In genomic region chr13:45628341-45628740, GRCm38 (mm10) we compare ENCODE assay signal across 25 mouse cellular contexts.
A peak's percentile ranks its signal among the peaks of the same experiment; 100 is the strongest.
DNase-seq lines count a peak whose midpoint lies in the region; ATAC-seq and TF ChIP-seq lines count a peak whose summit lies in the region.
"Had no signal": no experiment of that assay in that cellular context is flagged by ENCODE, and none has a peak within 500 bp of the region (broad histone marks: within the 10 kb centered on the region; RNA-seq: fewer than 3 reads in every experiment).

No protein-coding gene starts in this region.

- intact Hi-C loops in heart, postnatal 36 days (cut with DNase I): no loop called here

- H3K4me3 ChIP-seq in forebrain, postnatal 0 days (ENCODE audit: low read depth, low read length): no peak overlapping the region
- H3K4me3 ChIP-seq in forebrain, embryonic 13.5 days: no peak overlapping the region
- H3K4me3 ChIP-seq in heart, embryonic 10.5 days: no peak overlapping the region
- H3K4me3 ChIP-seq in heart, embryonic 13.5 days: no peak overlapping the region
- H3K4me3 ChIP-seq: embryonic facial prominence, embryonic 12.5 days; embryonic facial prominence, embryonic 15.5 days; forebrain, embryonic 12.5 days; hindbrain, embryonic 12.5 days; hindbrain, embryonic 15.5 days had no signal

- ATAC-seq in forebrain, postnatal 0 days: peak; percentile 38
- no peak for ATAC-seq in forebrain, embryonic 13.5 days
- no peak for ATAC-seq in heart, embryonic 13.5 days (ENCODE audit: extremely low read depth, insufficient number of reproducible peaks, low FRiP score, low TSS enrichment)
- ATAC-seq: activated CD4-positive, CD25-positive, alpha-beta regulatory T cell, adult 4 months; CD4-positive, CD25-positive, alpha-beta regulatory T cell, adult 4 months; intestine, postnatal 0 days had no signal

- H3K36me3 ChIP-seq in forebrain, postnatal 0 days (ENCODE audit: insufficient read depth): no peaks in the 10 kb centered on the region
- no peaks in the 10 kb centered on the region for H3K36me3 ChIP-seq in forebrain, embryonic 13.5 days (ENCODE audit: poor library complexity, severe bottlenecking)
- H3K36me3 ChIP-seq in heart, embryonic 10.5 days: no peaks in the 10 kb centered on the region
- no peaks in the 10 kb centered on the region for H3K36me3 ChIP-seq in heart, embryonic 13.5 days
- H3K36me3 ChIP-seq: embryonic facial prominence, embryonic 12.5 days; embryonic facial prominence, embryonic 15.5 days; forebrain, embryonic 12.5 days; hindbrain, embryonic 12.5 days; hindbrain, embryonic 15.5 days had no signal

- TF ChIP-seq POLR2A in brain, embryonic 14.5 days (IDR thresholded peaks at IDR 0.05; ENCODE audit: borderline replicate concordance, extremely low read depth, insufficient read depth, insufficient read length, poor library complexity, severe bottlenecking): no peak

- no peaks in the 10 kb centered on the region for H3K9me3 ChIP-seq in forebrain, postnatal 0 days (ENCODE audit: low read length)
- no peaks in the 10 kb centered on the region for H3K9me3 ChIP-seq in forebrain, embryonic 13.5 days (replicated peaks)
- no peaks in the 10 kb centered on the region for H3K9me3 ChIP-seq in heart, embryonic 10.5 days
- H3K9me3 ChIP-seq in heart, embryonic 13.5 days: peaks cover 4% of the 10 kb centered on the region; the same call in 1 of the 2 replicates
- H3K9me3 ChIP-seq: embryonic facial prominence, embryonic 12.5 days; embryonic facial prominence, embryonic 15.5 days; forebrain, embryonic 12.5 days; hindbrain, embryonic 12.5 days; hindbrain, embryonic 15.5 days had no signal

- no peak overlapping the region for H3K9ac ChIP-seq in forebrain, postnatal 0 days
- no peak overlapping the region for H3K9ac ChIP-seq in forebrain, embryonic 13.5 days
- H3K9ac ChIP-seq in heart, embryonic 13.5 days: no peak overlapping the region
- H3K9ac ChIP-seq: embryonic facial prominence, embryonic 12.5 days; embryonic facial prominence, embryonic 15.5 days; forebrain, embryonic 12.5 days; hindbrain, embryonic 12.5 days; hindbrain, embryonic 15.5 days had no signal

- 32% methylated on average over 8 of the region's 8 CpGs for WGBS in forebrain, postnatal 0 days
- 38% methylated on average over 8 of the region's 8 CpGs for WGBS in forebrain, embryonic 13.5 days
- 84% methylated on average over 8 of the region's 8 CpGs for WGBS in heart, embryonic 10.5 days
- 78% methylated on average over 8 of the region's 8 CpGs for WGBS in heart, embryonic 13.5 days

- no peak overlapping the region for H3K4me2 ChIP-seq in forebrain, postnatal 0 days (ENCODE audit: low read depth)
- no peak overlapping the region for H3K4me2 ChIP-seq in forebrain, embryonic 13.5 days
- no peak overlapping the region for H3K4me2 ChIP-seq in heart, embryonic 13.5 days
- H3K4me2 ChIP-seq: embryonic facial prominence, embryonic 12.5 days; embryonic facial prominence, embryonic 15.5 days; forebrain, embryonic 12.5 days; hindbrain, embryonic 12.5 days; hindbrain, embryonic 15.5 days had no signal

- no peaks in the 10 kb centered on the region for H3K27me3 ChIP-seq in forebrain, postnatal 0 days (ENCODE audit: insufficient read depth, low read length)
- H3K27me3 ChIP-seq in forebrain, embryonic 13.5 days: no peaks in the 10 kb centered on the region
- H3K27me3 ChIP-seq in heart, embryonic 10.5 days (ENCODE audit: insufficient read depth, poor library complexity, severe bottlenecking): no peaks in the 10 kb centered on the region
- no peaks in the 10 kb centered on the region for H3K27me3 ChIP-seq in heart, embryonic 13.5 days (replicated peaks)
- H3K27me3 ChIP-seq: embryonic facial prominence, embryonic 12.5 days; embryonic facial prominence, embryonic 15.5 days; forebrain, embryonic 12.5 days; hindbrain, embryonic 12.5 days; hindbrain, embryonic 15.5 days had no signal

- TF ChIP-seq CTCF in forebrain, postnatal 0 days (IDR thresholded peaks at IDR 0.05; ENCODE audit: low read depth): no peak
- no peak for TF ChIP-seq CTCF in brain, embryonic 14.5 days (IDR thresholded peaks at IDR 0.05; ENCODE audit: borderline replicate concordance, extremely low read depth, insufficient read depth, insufficient read length)

- DNase-seq in forebrain, postnatal 0 days: no peak
- no peak for DNase-seq in heart, embryonic 10.5 days (ENCODE audit: low spot score)
- DNase-seq in heart, postnatal 36 days: no peak
- DNase-seq in heart, postnatal 4 days: no peak
- peak; percentile 59 for DNase-seq in brain, embryonic 14.5 days (ENCODE audit: low read depth)
- DNase-seq in adrenal gland, postnatal 14 days: no peak
- DNase-seq: adrenal gland, adult 8-10 months; adrenal gland, postnatal 36 days; cerebellum, adult 11 months; cerebellum, adult 2 months; cerebellum, adult 9-11 months; cerebellum, postnatal 25 days; gastrocnemius, postnatal 10 days; gastrocnemius, postnatal 36 days; kidney, adult 2 months had no signal

- no peaks in the 10 kb centered on the region for H3K4me1 ChIP-seq in forebrain, postnatal 0 days (ENCODE audit: insufficient read depth)
- peaks cover 12% of the 10 kb centered on the region for H3K4me1 ChIP-seq in forebrain, embryonic 13.5 days
- H3K4me1 ChIP-seq in heart, embryonic 10.5 days: peaks cover 17% of the 10 kb centered on the region
- peaks cover 52% of the 10 kb centered on the region for H3K4me1 ChIP-seq in heart, embryonic 13.5 days
- H3K4me1 ChIP-seq: embryonic facial prominence, embryonic 12.5 days; hindbrain, embryonic 12.5 days; hindbrain, embryonic 15.5 days had no signal

- no peak overlapping the region for H3K27ac ChIP-seq in forebrain, postnatal 0 days (ENCODE audit: low read depth, low read length)
- no peak overlapping the region for H3K27ac ChIP-seq in forebrain, embryonic 13.5 days
- H3K27ac ChIP-seq in heart, embryonic 10.5 days: 0 out of 2 replicates have a peak overlapping the region, but pooled peaks have one; percentile 38
- 0 out of 2 replicates have a peak overlapping the region, but pooled peaks have one; percentile 66 for H3K27ac ChIP-seq in heart, embryonic 13.5 days (replicated peaks)
- H3K27ac ChIP-seq: embryonic facial prominence, embryonic 12.5 days; embryonic facial prominence, embryonic 15.5 days; forebrain, embryonic 12.5 days; hindbrain, embryonic 12.5 days; hindbrain, embryonic 15.5 days had no signal

Comparison
In these comparisons a context has a peak if more than half of its experiments do, and no peak if none do; other contexts are left out.
1. H3K27ac ChIP-seq: peak in heart, embryonic 10.5 days (single experiment) and heart, embryonic 13.5 days (single experiment); none in forebrain, postnatal 0 days (single experiment) and forebrain, embryonic 13.5 days (single experiment).